Mouse (Mus musculus): ENCODE measurements around the gene Cc2d1a. TPM values are rescaled to one million over a fixed set of nuclear protein-coding genes. Genes with fewer than 3 reads are reported as not detected.

Gene Cc2d1a
- polyA plus RNA-seq, 1 experiment from 2014 or later: 15.3 TPM

- H3K4me1 ChIP-seq: no peaks in the 10 kb centered on the region
- H3K27ac ChIP-seq (replicated peaks): no peak overlapping the region
- H3K9me3 ChIP-seq: no peaks in the 10 kb centered on the region
- H3K4me3 ChIP-seq: no peak overlapping the region
- whole genome bisulfite sequencing: 42% methylated on average over 30 of the region's 30 CpGs
- H3K36me3 ChIP-seq: peaks cover 42% of the 10 kb centered on the region
- H3K27me3 ChIP-seq (replicated peaks): peaks cover 25% of the 10 kb centered on the region
- H3K4me2 ChIP-seq: no peak overlapping the region
- no peak for ATAC-seq (ENCODE audit: extremely low read depth, insufficient number of reproducible peaks, low FRiP score, low TSS enrichment)
- H3K9ac ChIP-seq: no peak overlapping the region; the same call in 1 of the 2 replicates
These were observed 16.9 kb downstream of the Cc2d1a start for GRCm38 (mm10) chr8:84130806-84131205.

GRCm38 (mm10) chr8:84128277-84128676 lies 19.5 kb downstream of the Cc2d1a start:
- Histone ChIP-seq H3K36me3 (peaks cover 17% of the 10 kb centered on the region), H3K9ac (no peak overlapping the region), H3K4me2 (no peak overlapping the region), H3K4me1 (no peaks in the 10 kb centered on the region), H3K4me3 (no peak overlapping the region), H3K27ac (replicated peaks) (no peak overlapping the region), H3K27me3 (replicated peaks) (peaks cover 25% of the 10 kb centered on the region), H3K9me3 (no peaks in the 10 kb centered on the region)
- no peak for ATAC-seq (ENCODE audit: extremely low read depth, insufficient number of reproducible peaks, low FRiP score, low TSS enrichment)
- 50% methylated on average over 8 of the region's 8 CpGs for WGBS

DNA sequence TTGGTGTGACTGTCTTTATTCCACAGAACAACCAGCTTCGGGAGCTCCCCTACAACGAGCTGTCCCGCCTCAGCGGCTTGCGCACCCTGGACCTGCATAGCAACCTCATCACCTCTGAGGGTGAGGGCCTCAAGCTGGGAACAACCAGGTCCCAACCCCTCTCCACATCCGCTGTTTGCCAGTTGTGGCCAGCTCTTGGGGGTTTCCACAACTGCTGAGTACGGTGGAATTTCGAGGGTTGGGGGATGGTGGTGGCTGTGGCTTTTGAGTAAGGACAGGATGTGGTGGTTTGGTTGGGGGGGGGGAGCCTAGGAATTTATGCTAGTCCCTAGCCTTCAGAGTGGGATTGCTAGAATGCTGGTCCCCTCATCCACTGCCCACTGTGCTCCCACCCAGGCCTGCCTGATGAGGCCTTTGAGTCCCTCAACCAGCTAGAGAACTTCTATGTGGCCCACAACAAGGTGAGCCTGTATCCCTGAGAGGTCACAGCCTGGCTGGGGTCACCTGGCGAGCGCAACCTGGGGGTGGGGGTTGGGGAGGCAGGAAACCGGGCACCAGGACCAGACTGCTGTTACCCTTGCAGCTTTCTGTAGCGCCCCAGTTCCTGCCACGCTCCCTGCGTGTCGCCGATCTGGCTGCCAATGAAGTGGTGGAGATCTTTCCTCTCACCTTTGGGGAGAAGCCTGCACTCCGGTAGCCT lies 20.4 kb downstream of the Cc2d1a start:
- H3K36me3 ChIP-seq: peaks cover 8% of the 10 kb centered on the region; the same call in 1 of the 2 replicates
- H3K4me2 ChIP-seq: no peak overlapping the region
- WGBS: 50% methylated on average over 17 of the region's 17 CpGs
- H3K9ac ChIP-seq: 0 out of 2 replicates have a peak overlapping the region, but pooled peaks have one; percentile 26
- no peaks in the 10 kb centered on the region for H3K9me3 ChIP-seq
- peaks cover 25% of the 10 kb centered on the region for H3K27me3 ChIP-seq (replicated peaks)
- H3K4me3 ChIP-seq: no peak overlapping the region
- H3K4me1 ChIP-seq: no peaks in the 10 kb centered on the region
- no peak overlapping the region for H3K27ac ChIP-seq (replicated peaks)
- ATAC-seq (ENCODE audit: extremely low read depth, insufficient number of reproducible peaks, low FRiP score, low TSS enrichment): no peak

DNA sequence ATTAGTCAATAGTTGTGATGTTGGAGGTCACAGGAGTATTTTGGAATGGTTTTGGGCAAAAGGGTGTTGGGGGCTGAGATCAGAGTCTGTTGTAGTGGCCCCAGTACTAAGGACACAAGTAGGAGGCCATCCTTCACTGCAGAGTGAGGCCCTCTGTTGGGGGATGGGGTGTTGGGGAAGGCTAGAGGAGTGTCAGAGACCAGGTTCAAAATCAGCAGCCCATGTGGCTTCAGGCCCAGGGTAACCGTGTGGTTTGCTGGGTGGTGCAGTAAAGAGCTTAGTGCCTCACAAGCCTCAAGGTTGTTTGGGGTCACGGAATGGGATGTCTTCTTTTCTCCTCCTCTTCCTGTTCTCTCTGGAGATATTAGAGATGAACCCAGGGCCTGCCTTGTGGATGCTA lies 21.0 kb downstream of the Cc2d1a start:
- Histone ChIP-seq H3K27me3 (replicated peaks) (peaks cover 25% of the 10 kb centered on the region), H3K27ac (replicated peaks) (no peak overlapping the region), H3K4me1 (no peaks in the 10 kb centered on the region), H3K36me3 (0 out of 2 replicates have a peak, but pooled peaks cover 3% of the 10 kb centered on the region), H3K9me3 (no peaks in the 10 kb centered on the region), H3K4me2 (no peak overlapping the region), H3K9ac (no peak overlapping the region), H3K4me3 (no peak overlapping the region)
- no peak for ATAC-seq (ENCODE audit: extremely low read depth, insufficient number of reproducible peaks, low FRiP score, low TSS enrichment)
- WGBS: 55% methylated on average over 2 of the region's 2 CpGs

- Histone ChIP-seq H3K27me3 (replicated peaks) (peaks cover 18% of the 10 kb centered on the region), H3K4me1 (no peaks in the 10 kb centered on the region), H3K27ac (replicated peaks) (no peak within 1 kb of the TSS), H3K36me3 (no peaks in the 10 kb centered on the region), H3K4me2 (no peak within 1 kb of the TSS), H3K9ac (no peak within 1 kb of the TSS), H3K9me3 (no peaks in the 10 kb centered on the region), H3K4me3 (no peak within 1 kb of the TSS)
- ATAC-seq (ENCODE audit: extremely low read depth, insufficient number of reproducible peaks, low FRiP score, low TSS enrichment): no peak
- 46% methylated on average over 6 of the region's 9 CpGs for WGBS
These were observed 22.1 kb downstream of the Cc2d1a start, which contains the start of gene Podnl1 for GRCm38 (mm10) chr8:84125656-84126055. TSS of gene Podnl1 (plus strand) at chr8:84125989.

GRCm38 (mm10) chr8:84122151-84122550 lies 25.6 kb downstream of the Cc2d1a start:
- H3K27ac ChIP-seq (replicated peaks): no peak overlapping the region
- no peak overlapping the region for H3K9ac ChIP-seq
- 81% methylated on average over 3 of the region's 3 CpGs for WGBS
- peaks cover 3% of the 10 kb centered on the region; the same call in 1 of the 2 replicates for H3K27me3 ChIP-seq (replicated peaks)
- H3K9me3 ChIP-seq: no peaks in the 10 kb centered on the region
- H3K4me1 ChIP-seq: no peaks in the 10 kb centered on the region
- no peak overlapping the region for H3K4me2 ChIP-seq
- no peak for ATAC-seq (ENCODE audit: extremely low read depth, insufficient number of reproducible peaks, low FRiP score, low TSS enrichment)
- no peak overlapping the region for H3K4me3 ChIP-seq
- no peaks in the 10 kb centered on the region for H3K36me3 ChIP-seq

DNA sequence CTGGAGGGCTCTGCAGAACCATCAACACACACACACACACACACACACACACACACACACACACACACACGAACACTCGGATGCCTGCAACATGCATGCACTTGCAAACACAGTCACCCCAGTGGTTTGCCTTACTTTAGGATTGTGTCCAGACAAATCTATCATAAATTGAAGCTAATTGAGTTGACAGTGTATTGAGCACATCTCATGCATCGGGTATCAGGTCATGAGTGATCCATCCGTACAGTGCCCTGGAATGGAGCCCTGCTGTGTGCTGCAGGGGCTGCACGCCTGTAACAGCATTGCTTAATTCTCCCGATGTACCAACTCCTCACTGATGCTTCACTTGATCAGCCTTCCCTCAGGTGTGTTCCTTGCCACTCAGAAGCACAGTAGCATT lies 32.1 kb downstream of the Cc2d1a start:
- WGBS: 83% methylated on average over 6 of the region's 6 CpGs

DNA sequence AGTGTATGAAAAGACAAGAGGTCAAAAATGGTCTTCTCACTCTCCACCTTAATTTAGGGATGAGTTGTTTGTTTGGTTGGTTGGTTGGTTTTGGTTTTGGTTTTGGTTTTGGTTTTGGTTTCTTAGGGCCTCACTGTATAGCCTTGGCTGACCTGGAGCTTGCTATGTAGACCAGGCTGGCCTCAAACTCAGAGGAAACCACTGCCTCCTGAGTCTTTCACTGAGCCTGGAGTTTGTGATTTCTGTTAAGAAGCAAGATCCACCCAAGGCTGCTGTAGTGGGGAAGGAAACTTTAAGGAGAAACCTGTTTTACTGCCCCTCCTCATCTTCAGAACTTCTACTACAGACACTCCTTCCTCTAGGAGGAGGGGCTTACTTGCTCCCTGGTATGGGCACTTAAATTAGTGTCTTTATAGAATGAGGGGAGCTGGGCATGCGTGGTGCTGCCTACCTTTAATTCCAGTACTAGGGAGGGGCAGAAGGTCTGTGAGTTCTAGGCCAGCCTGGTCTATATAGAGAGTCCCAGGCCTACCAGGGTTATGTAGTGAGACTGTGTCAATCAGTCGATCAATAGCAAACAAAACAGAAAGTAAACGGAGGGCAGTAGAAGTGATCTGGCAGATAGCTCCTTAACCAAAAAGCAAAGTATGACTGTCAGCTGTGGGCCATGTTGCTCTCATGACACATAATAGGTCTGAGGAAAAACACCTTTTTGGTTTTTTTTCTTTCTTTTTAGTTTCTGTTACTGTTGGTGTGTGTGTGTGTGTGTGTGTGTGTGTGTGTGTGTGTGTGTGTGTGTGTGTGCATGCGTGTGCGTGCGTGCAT lies 41.3 kb downstream of the Cc2d1a start:
- 91% methylated on average over 4 of the region's 6 CpGs for WGBS
- no peak for ATAC-seq (ENCODE audit: extremely low read depth, insufficient number of reproducible peaks, low FRiP score, low TSS enrichment)

More for the DNA sequence above, 32.1 kb downstream of the Cc2d1a start:
- no peaks in the 10 kb centered on the region; the same call in 1 of the 2 replicates for H3K27me3 ChIP-seq (replicated peaks)
- H3K9ac ChIP-seq: no peak overlapping the region
- no peak overlapping the region for H3K4me3 ChIP-seq
- H3K4me2 ChIP-seq: no peak overlapping the region
- H3K36me3 ChIP-seq: no peaks in the 10 kb centered on the region
- ATAC-seq (ENCODE audit: extremely low read depth, insufficient number of reproducible peaks, low FRiP score, low TSS enrichment): no peak
- no peaks in the 10 kb centered on the region for H3K9me3 ChIP-seq
- H3K4me1 ChIP-seq: no peaks in the 10 kb centered on the region
- H3K27ac ChIP-seq (replicated peaks): no peak overlapping the region

DNA sequence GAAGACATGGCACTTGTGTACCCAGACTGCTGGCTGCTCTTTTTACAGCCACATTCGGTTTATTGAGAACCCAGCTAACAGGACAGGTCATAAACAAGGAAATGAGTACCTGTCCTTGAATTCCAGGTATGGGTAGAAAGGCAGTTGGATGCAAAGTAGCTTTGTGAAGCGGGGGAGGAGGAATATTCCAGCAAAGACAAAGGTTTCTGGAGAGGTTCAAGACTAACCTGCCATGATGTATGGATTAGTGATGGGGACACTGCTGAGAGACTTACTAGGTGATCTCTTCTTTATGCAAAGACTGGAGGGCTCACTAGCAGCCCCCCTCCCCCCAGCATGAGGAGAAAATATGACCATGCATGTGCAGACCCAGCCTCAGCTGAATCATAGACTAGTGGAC lies 42.1 kb downstream of the Cc2d1a start:
- no peak overlapping the region for H3K9ac ChIP-seq
- H3K27ac ChIP-seq (replicated peaks): no peak overlapping the region
- H3K27me3 ChIP-seq (replicated peaks): no peaks in the 10 kb centered on the region
- peaks cover 28% of the 10 kb centered on the region for H3K4me1 ChIP-seq
- no peak overlapping the region for H3K4me3 ChIP-seq
- no peak overlapping the region for H3K4me2 ChIP-seq
- H3K36me3 ChIP-seq: peaks cover 21% of the 10 kb centered on the region
- H3K9me3 ChIP-seq: peaks cover 4% of the 10 kb centered on the region; the same call in 1 of the 2 replicates
- WGBS: 74% methylated on average over 2 of the region's 2 CpGs
- ATAC-seq (ENCODE audit: extremely low read depth, insufficient number of reproducible peaks, low FRiP score, low TSS enrichment): no peak

More for the DNA sequence above, 41.3 kb downstream of the Cc2d1a start:
- H3K4me2 ChIP-seq: no peak overlapping the region
- H3K4me3 ChIP-seq: no peak overlapping the region
- peaks cover 28% of the 10 kb centered on the region for H3K4me1 ChIP-seq
- H3K36me3 ChIP-seq: peaks cover 14% of the 10 kb centered on the region
- H3K27ac ChIP-seq (replicated peaks): no peak overlapping the region
- H3K9me3 ChIP-seq: peaks cover 4% of the 10 kb centered on the region; the same call in 1 of the 2 replicates
- H3K9ac ChIP-seq: no peak overlapping the region
- no peaks in the 10 kb centered on the region for H3K27me3 ChIP-seq (replicated peaks)

- peak within 1 kb of the TSS; percentile 81 for H3K27ac ChIP-seq (replicated peaks)
- peak within 1 kb of the TSS; percentile 83 for H3K9ac ChIP-seq
- peaks cover 4% of the 10 kb centered on the region; the same call in 1 of the 2 replicates for H3K9me3 ChIP-seq
- ATAC-seq (ENCODE audit: extremely low read depth, insufficient number of reproducible peaks, low FRiP score, low TSS enrichment): peak; percentile 89
- peaks cover 28% of the 10 kb centered on the region for H3K4me1 ChIP-seq
- 8% methylated on average over 42 of the region's 42 CpGs for WGBS
- peak within 1 kb of the TSS; percentile 87 for H3K4me2 ChIP-seq
- H3K27me3 ChIP-seq (replicated peaks): no peaks in the 10 kb centered on the region
- H3K36me3 ChIP-seq: peaks cover 29% of the 10 kb centered on the region
- H3K4me3 ChIP-seq: peak within 1 kb of the TSS; percentile 63
These were observed 42.8 kb downstream of the Cc2d1a start, which contains the start of gene Dcaf15 for GRCm38 (mm10) chr8:84104697-84105609. TSS of gene Dcaf15 (minus strand) at chr8:84104768.
